In genomic region chr11:76928586-76928985, GRCm38 (mm10) we compare ENCODE assay signal across 8 mouse cellular contexts. TPM values are rescaled to one million over a fixed set of nuclear protein-coding genes. Genes with fewer than 3 reads are reported as not detected.
"Had no signal": no experiment of that assay in that cellular context is flagged by ENCODE, and none has a peak within 500 bp of the region (broad histone marks: within the 10 kb centered on the region; RNA-seq: fewer than 3 reads in every experiment).

No protein-coding gene starts in this region.

RNA-seq across cellular contexts. Expression of gene Tmigd1, which starts 26.6 kb away (rescaled TPM):
- total RNA-seq: megakaryocyte, adult 5-6 weeks; megakaryocyte-erythroid progenitor cell, adult 5-6 weeks had no signal
- polyA plus RNA-seq: midbrain, embryonic 12.5 days; midbrain, embryonic 16.5 days; myocyte; neural tube, embryonic 11.5 days; neural tube, embryonic 15.5 days; stomach, embryonic 14.5 days had no signal
